Mouse (Mus musculus): ENCODE data around the gene Cfd. TPM values are rescaled to one million over a fixed set of nuclear protein-coding genes. Genes with fewer than 3 reads are reported as not detected.

Gene Cfd
- polyA plus RNA-seq, 2 experiments = 0.29 TPM; not detected in 1

GRCm38 (mm10) chr10:79906712-79907111 lies 16.1 kb downstream of the Cfd start:
- H3K4me2 ChIP-seq (ENCODE audit: low read depth) = no peak overlapping the region
- no peaks in the 10 kb centered on the region for H3K9me3 ChIP-seq (ENCODE audit: control insufficient read depth, low read length)
- H3K4me1 ChIP-seq (replicated peaks; ENCODE audit: control insufficient read depth in 2 of 2, insufficient read depth in 2 of 2, low read length in 1 of 2) = peaks cover 3 to 10% of the 10 kb centered on the region in 2 experiments; a peak in 3 of 4 replicates
- no peak overlapping the region for H3K27ac ChIP-seq
- H3K36me3 ChIP-seq (replicated peaks; ENCODE audit: control insufficient read depth, insufficient read depth, low read depth) = peaks cover 3% of the 10 kb centered on the region; the same call in 1 of the 2 replicates
- DNase-seq (ENCODE audit: low read depth in 3 of 3, low spot score in 3 of 3) (no peak), ATAC-seq (ENCODE audit: insufficient read depth) (no peak)
- WGBS (ENCODE audit: insufficient replicate concordance) = 85% methylated on average over 9 of the region's 9 CpGs
- no peaks in the 10 kb centered on the region for H3K27me3 ChIP-seq (ENCODE audit: control insufficient read depth, insufficient read depth, low read length)
- H3K9ac ChIP-seq (replicated peaks) = no peak overlapping the region
- no peak overlapping the region for H3K4me3 ChIP-seq (ENCODE audit: insufficient read depth in 1 of 2, low read depth in 2 of 2, low read length in 2 of 2)
- TF ChIP-seq EP300 (IDR thresholded peaks at IDR 0.05; ENCODE audit: low read depth) = no peak
- no peak for TF ChIP-seq CTCF (IDR thresholded peaks at IDR 0.05; ENCODE audit: low read depth)

- Histone ChIP-seq H3K4me1 (replicated peaks; ENCODE audit: control insufficient read depth in 2 of 2, insufficient read depth in 2 of 2, low read length in 1 of 2) (peaks cover 3 to 10% of the 10 kb centered on the region in 2 experiments; a peak in 3 of 4 replicates), H3K4me2 (ENCODE audit: low read depth) (peak overlapping the region; percentile 75; the same call in 1 of the 2 replicates), H3K9me3 (ENCODE audit: control insufficient read depth, low read length) (no peaks in the 10 kb centered on the region), H3K27me3 (ENCODE audit: control insufficient read depth, insufficient read depth, low read length) (no peaks in the 10 kb centered on the region), H3K36me3 (replicated peaks; ENCODE audit: control insufficient read depth, insufficient read depth, low read depth) (peaks cover 3% of the 10 kb centered on the region; the same call in 1 of the 2 replicates), H3K27ac (no peak overlapping the region), H3K9ac (replicated peaks) (no peak overlapping the region), H3K4me3 (ENCODE audit: insufficient read depth in 1 of 2, low read depth in 2 of 2, low read length in 2 of 2) (no peak overlapping the region)
- no peak for TF ChIP-seq EP300 (IDR thresholded peaks at IDR 0.05; ENCODE audit: low read depth)
- no peak for TF ChIP-seq CTCF (IDR thresholded peaks at IDR 0.05; ENCODE audit: low read depth)
- DNase-seq (ENCODE audit: low read depth in 3 of 3, low spot score in 3 of 3) (no peak), ATAC-seq (ENCODE audit: insufficient read depth) (no peak)
- WGBS (ENCODE audit: insufficient replicate concordance) = 91% methylated on average over 10 of the region's 10 CpGs
Measured at GRCm38 (mm10) chr10:79907415-79907814, 16.8 kb downstream of the Cfd start.

GRCm38 (mm10) chr10:79908167-79909091 lies 17.8 kb downstream of the Cfd start, which contains the start of gene Med16:
Med16 (minus strand) TSS chr10:79908923.
- Histone ChIP-seq H3K36me3 (replicated peaks; ENCODE audit: control insufficient read depth, insufficient read depth, low read depth) (peaks cover 3% of the 10 kb centered on the region; the same call in 1 of the 2 replicates), H3K4me2 (ENCODE audit: low read depth) (peak within 1 kb of the TSS; percentile 75), H3K4me3 (ENCODE audit: insufficient read depth in 1 of 2, low read depth in 2 of 2, low read length in 2 of 2) (peak within 1 kb of the TSS; percentile 81 to 92), H3K9ac (replicated peaks) (peak within 1 kb of the TSS; percentile 97), H3K27me3 (ENCODE audit: control insufficient read depth, insufficient read depth, low read length) (no peaks in the 10 kb centered on the region), H3K9me3 (ENCODE audit: control insufficient read depth, low read length) (no peaks in the 10 kb centered on the region), H3K4me1 (replicated peaks; ENCODE audit: control insufficient read depth in 2 of 2, insufficient read depth in 2 of 2, low read length in 1 of 2) (peaks cover 3 to 10% of the 10 kb centered on the region in 2 experiments; a peak in 3 of 4 replicates), H3K27ac (peak within 1 kb of the TSS; percentile 89)
- ATAC-seq (ENCODE audit: insufficient read depth) (peak; percentile 92), DNase-seq (ENCODE audit: low read depth in 3 of 3, low spot score in 3 of 3) (peak; percentile 86 to 89 (median 89))
- TF ChIP-seq EP300 (IDR thresholded peaks at IDR 0.05; ENCODE audit: low read depth) = no peak
- TF ChIP-seq CTCF (IDR thresholded peaks at IDR 0.05; ENCODE audit: low read depth) = no peak
- 1% methylated on average over 52 of the region's 52 CpGs for WGBS (ENCODE audit: insufficient replicate concordance)

- TF ChIP-seq EP300 (IDR thresholded peaks at IDR 0.05; ENCODE audit: low read depth) (peak; percentile 47; the same call in 1 of the 2 replicates), CTCF (IDR thresholded peaks at IDR 0.05; ENCODE audit: low read depth) (no peak)
- 21% methylated on average over 14 of the region's 14 CpGs for WGBS (ENCODE audit: insufficient replicate concordance)
- Histone ChIP-seq H3K4me3 (ENCODE audit: insufficient read depth in 1 of 2, low read depth in 2 of 2, low read length in 2 of 2) (peak overlapping the region in 1 of 2 experiments; percentile 92; a peak in 2 of 4 replicates), H3K9me3 (ENCODE audit: control insufficient read depth, low read length) (no peaks in the 10 kb centered on the region), H3K4me2 (ENCODE audit: low read depth) (peak overlapping the region; percentile 37), H3K27ac (peak overlapping the region; percentile 74), H3K9ac (replicated peaks) (peak overlapping the region; percentile 45; the same call in 1 of the 2 replicates), H3K4me1 (replicated peaks; ENCODE audit: control insufficient read depth in 2 of 2, insufficient read depth in 2 of 2, low read length in 1 of 2) (peaks cover 12 to 16% of the 10 kb centered on the region in 2 experiments), H3K27me3 (ENCODE audit: control insufficient read depth, insufficient read depth, low read length) (no peaks in the 10 kb centered on the region), H3K36me3 (replicated peaks; ENCODE audit: control insufficient read depth, insufficient read depth, low read depth) (peaks cover 3% of the 10 kb centered on the region; the same call in 1 of the 2 replicates)
- DNase-seq (ENCODE audit: low read depth in 3 of 3, low spot score in 3 of 3) (peak in 1 of 3 experiments; percentile 30), ATAC-seq (ENCODE audit: insufficient read depth) (peak; percentile 72)
Measured at GRCm38 (mm10) chr10:79909092-79909922, 18.7 kb downstream of the Cfd start.
